In genomic region chr11:110145421-110145820, GRCm38 (mm10) we compare ENCODE assay signal across 15 mouse cellular contexts. TPM values are rescaled to one million over a fixed set of nuclear protein-coding genes. Genes with fewer than 3 reads are reported as not detected.
DNase-seq lines count a peak whose midpoint lies in the region; ATAC-seq and TF ChIP-seq lines count a peak whose summit lies in the region.
"Had no signal": no experiment of that assay in that cellular context is flagged by ENCODE, and none has a peak within 500 bp of the region (broad histone marks: within the 10 kb centered on the region; RNA-seq: fewer than 3 reads in every experiment).

No protein-coding gene starts in this region.

- H3K9ac ChIP-seq in limb, embryonic 14.5 days (ENCODE audit: low read depth, low read length, severe bottlenecking), result no peak overlapping the region
- H3K9ac ChIP-seq: embryonic facial prominence, embryonic 12.5 days; hindbrain, embryonic 13.5 days; liver, embryonic 13.5 days had no signal

- ATAC-seq in frontal cortex, adult (ENCODE audit: low TSS enrichment), result 0 out of 2 replicates have a peak, but pooled peaks have one; percentile 20
- no peak for ATAC-seq in limb, embryonic 14.5 days (ENCODE audit: low FRiP score, low read depth)

- H3K9me3 ChIP-seq in limb, embryonic 14.5 days (ENCODE audit: control insufficient read depth, low read length), result no peaks in the 10 kb centered on the region
- no peaks in the 10 kb centered on the region for H3K9me3 ChIP-seq in limb, embryonic 10.5 days (replicated peaks)
- H3K9me3 ChIP-seq: embryonic facial prominence, embryonic 12.5 days; hindbrain, embryonic 13.5 days; liver, embryonic 13.5 days had no signal

- no peaks in the 10 kb centered on the region for H3K36me3 ChIP-seq in limb, embryonic 14.5 days (ENCODE audit: control insufficient read depth, insufficient read depth, low read length)
- no peaks in the 10 kb centered on the region for H3K36me3 ChIP-seq in limb, embryonic 10.5 days
- H3K36me3 ChIP-seq: embryonic facial prominence, embryonic 12.5 days; G1E; hindbrain, embryonic 13.5 days; liver, embryonic 13.5 days had no signal

- no peak for DNase-seq in frontal cortex, postnatal 14 days (ENCODE audit: low spot score in 2 of 2)
- peak; percentile 9 for DNase-seq in limb, embryonic 14.5 days (ENCODE audit: low spot score)
- DNase-seq in limb, embryonic 10.5 days (ENCODE audit: low spot score), result no peak
- peak; percentile 60 for DNase-seq in brain, adult 2 months (ENCODE audit: low read depth, low spot score)
- DNase-seq in kidney, postnatal 14 days, result peak; percentile 35
- DNase-seq in thymus, postnatal 14 days, result no peak
- DNase-seq in gastrocnemius, postnatal 4 days (ENCODE audit: low spot score in 2 of 2), result no peak
- DNase-seq: adrenal gland, postnatal 14 days; liver, embryonic 13.5 days had no signal

- WGBS in limb, embryonic 14.5 days, result 82% methylated on average over 11 of the region's 11 CpGs
- WGBS in limb, embryonic 10.5 days, result 92% methylated on average over 11 of the region's 11 CpGs

- no peak overlapping the region for H3K27ac ChIP-seq in limb, embryonic 14.5 days (replicated peaks; ENCODE audit: low read depth, low read length)
- no peak overlapping the region for H3K27ac ChIP-seq in limb, embryonic 10.5 days
- H3K27ac ChIP-seq: embryonic facial prominence, embryonic 12.5 days; hindbrain, embryonic 13.5 days; kidney, postnatal 0 days; liver, embryonic 13.5 days had no signal

- H3K4me3 ChIP-seq in limb, embryonic 14.5 days (replicated peaks; ENCODE audit: low read length), result no peak overlapping the region
- H3K4me3 ChIP-seq in limb, embryonic 10.5 days, result no peak overlapping the region
- H3K4me3 ChIP-seq: embryonic facial prominence, embryonic 12.5 days; hindbrain, embryonic 13.5 days; liver, embryonic 13.5 days had no signal

- no peaks in the 10 kb centered on the region for H3K4me1 ChIP-seq in limb, embryonic 14.5 days (ENCODE audit: control insufficient read depth, insufficient read depth, low read length)
- no peaks in the 10 kb centered on the region for H3K4me1 ChIP-seq in limb, embryonic 10.5 days
- H3K4me1 ChIP-seq: embryonic facial prominence, embryonic 12.5 days; hindbrain, embryonic 13.5 days had no signal

- H3K27me3 ChIP-seq in limb, embryonic 14.5 days (ENCODE audit: control insufficient read depth, insufficient read depth, low read length), result no peaks in the 10 kb centered on the region
- no peaks in the 10 kb centered on the region for H3K27me3 ChIP-seq in limb, embryonic 10.5 days (ENCODE audit: low read depth, poor library complexity, severe bottlenecking)
- H3K27me3 ChIP-seq: embryonic facial prominence, embryonic 12.5 days; hindbrain, embryonic 13.5 days; liver, embryonic 13.5 days had no signal

- TF ChIP-seq POLR2A in limb, embryonic 14.5 days (IDR thresholded peaks at IDR 0.05; ENCODE audit: borderline replicate concordance, extremely low read depth, insufficient read depth, insufficient read length), result no peak

- H3K4me2 ChIP-seq in limb, embryonic 14.5 days (replicated peaks; ENCODE audit: low read depth, low read length, severe bottlenecking), result no peak overlapping the region
- H3K4me2 ChIP-seq: embryonic facial prominence, embryonic 12.5 days; hindbrain, embryonic 13.5 days; liver, embryonic 13.5 days had no signal

RNA-seq across cellular contexts. Expression of gene Abca9, which starts 22.6 kb away (rescaled TPM):
- 10.4 and 10.6 TPM in 2 replicates for polyA plus RNA-seq in limb, embryonic 14.5 days (2012; rRNA removed)
- polyA plus RNA-seq in limb, embryonic 14.5 days (2014; fragmentation: Nextera tagmentation; extraction: Ambion mirVana), result 12.1 and 12.7 TPM in 2 replicates
- 0.48 and 0.51 TPM in 2 replicates for polyA plus RNA-seq in limb, embryonic 10.5 days (2016; fragmentation: Nextera tagmentation; extraction: Ambion mirVana)
- total RNA-seq in gastrocnemius, postnatal 4 days (2021), result 10 to 100 TPM; 42.1 to 43.9 TPM
- polyA plus RNA-seq: C2C12, G1E had no signal

RNA-seq across cellular contexts. Expression of gene Abca8a, which starts 49.6 kb away (rescaled TPM):
- 4.1 and 6.6 TPM in 2 replicates for polyA plus RNA-seq in limb, embryonic 14.5 days (2012; rRNA removed)
- polyA plus RNA-seq in limb, embryonic 14.5 days (2014; fragmentation: Nextera tagmentation; extraction: Ambion mirVana), result 2.2 and 4.4 TPM in 2 replicates
- polyA plus RNA-seq in limb, embryonic 10.5 days (2016; fragmentation: Nextera tagmentation; extraction: Ambion mirVana), result not detected in 2 replicates
- total RNA-seq in gastrocnemius, postnatal 4 days (2021), result 10 to 100 TPM; 56.1 to 59.9 TPM
- polyA plus RNA-seq: C2C12, G1E had no signal

Comparison
In these comparisons a context has a peak if more than half of its experiments do, and no peak if none do; other contexts are left out.
1. DNase-seq: peak in limb, embryonic 14.5 days (single experiment), brain, adult 2 months (single experiment) and kidney, postnatal 14 days (single experiment); none in frontal cortex, postnatal 14 days (0 of 2), limb, embryonic 10.5 days (single experiment), thymus, postnatal 14 days (single experiment) and gastrocnemius, postnatal 4 days (0 of 2).